9 mouse cellular contexts compared by ENCODE assay signal in genomic region chr5:51591537-51592154, GRCm38 (mm10). TPM values are rescaled to one million over a fixed set of nuclear protein-coding genes. Genes with fewer than 3 reads are reported as not detected.
DNase-seq lines count a peak whose midpoint lies in the region; ATAC-seq lines count a peak whose summit lies in the region.
"Had no signal": no experiment of that assay in that cellular context is flagged by ENCODE, and none has a peak within 500 bp of the region (broad histone marks: within the 10 kb centered on the region; RNA-seq: fewer than 3 reads in every experiment).

No protein-coding gene starts in this region.

- H3K9ac ChIP-seq in intestine, embryonic 15.5 days = no peak overlapping the region
- no peak overlapping the region for H3K9ac ChIP-seq in liver, embryonic 13.5 days
- H3K9ac ChIP-seq in forebrain, embryonic 14.5 days (ENCODE audit: low read length) = no peak overlapping the region
- no peak overlapping the region for H3K9ac ChIP-seq in forebrain, embryonic 16.5 days (replicated peaks; ENCODE audit: low read depth, low read length)
- H3K9ac ChIP-seq: embryonic facial prominence, embryonic 12.5 days had no signal

- peaks cover 18% of the 10 kb centered on the region for H3K4me1 ChIP-seq in embryonic facial prominence, embryonic 10.5 days
- H3K4me1 ChIP-seq in intestine, embryonic 15.5 days (replicated peaks) = peaks cover 7% of the 10 kb centered on the region
- H3K4me1 ChIP-seq in liver, embryonic 13.5 days (replicated peaks) = no peaks in the 10 kb centered on the region
- H3K4me1 ChIP-seq in forebrain, embryonic 14.5 days (ENCODE audit: control insufficient read depth, insufficient read depth, low read length) = no peaks in the 10 kb centered on the region
- no peaks in the 10 kb centered on the region for H3K4me1 ChIP-seq in forebrain, embryonic 16.5 days (replicated peaks; ENCODE audit: control insufficient read depth, insufficient read depth, low read length)

- WGBS in embryonic facial prominence, embryonic 10.5 days = 41% methylated on average over 11 of the region's 11 CpGs
- 14% methylated on average over 11 of the region's 11 CpGs for WGBS in intestine, embryonic 15.5 days
- WGBS in liver, embryonic 13.5 days (ENCODE audit: insufficient replicate concordance) = 37% methylated on average over 11 of the region's 11 CpGs
- WGBS in forebrain, embryonic 14.5 days = 63% methylated on average over 11 of the region's 11 CpGs
- 52% methylated on average over 11 of the region's 11 CpGs for WGBS in forebrain, embryonic 16.5 days

- no peak overlapping the region for H3K4me3 ChIP-seq in embryonic facial prominence, embryonic 10.5 days
- no peak overlapping the region for H3K4me3 ChIP-seq in intestine, embryonic 15.5 days (replicated peaks)
- no peak overlapping the region for H3K4me3 ChIP-seq in liver, embryonic 13.5 days (replicated peaks)
- no peak overlapping the region for H3K4me3 ChIP-seq in forebrain, embryonic 14.5 days (ENCODE audit: low read depth, low read length)
- H3K4me3 ChIP-seq in forebrain, embryonic 16.5 days (replicated peaks; ENCODE audit: low read length) = no peak overlapping the region
- H3K4me3 ChIP-seq: embryonic facial prominence, embryonic 12.5 days had no signal

- ATAC-seq in intestine, embryonic 15.5 days = peak; percentile 84
- ATAC-seq in liver, embryonic 13.5 days (ENCODE audit: low read depth) = peak; percentile 20; the same call in 1 of the 2 replicates
- no peak for ATAC-seq in forebrain, embryonic 14.5 days
- ATAC-seq in forebrain, embryonic 16.5 days = no peak

- no peak overlapping the region for H3K27ac ChIP-seq in embryonic facial prominence, embryonic 10.5 days (replicated peaks)
- H3K27ac ChIP-seq in intestine, embryonic 15.5 days = no peak overlapping the region
- H3K27ac ChIP-seq in liver, embryonic 13.5 days = no peak overlapping the region
- H3K27ac ChIP-seq in forebrain, embryonic 14.5 days (ENCODE audit: low read depth, low read length) = no peak overlapping the region
- H3K27ac ChIP-seq in forebrain, embryonic 16.5 days (ENCODE audit: low read length) = no peak overlapping the region
- H3K27ac ChIP-seq: embryonic facial prominence, embryonic 12.5 days had no signal

- H3K36me3 ChIP-seq in embryonic facial prominence, embryonic 10.5 days (replicated peaks) = no peaks in the 10 kb centered on the region
- no peaks in the 10 kb centered on the region for H3K36me3 ChIP-seq in intestine, embryonic 15.5 days
- no peaks in the 10 kb centered on the region for H3K36me3 ChIP-seq in liver, embryonic 13.5 days
- H3K36me3 ChIP-seq in forebrain, embryonic 14.5 days (ENCODE audit: control insufficient read depth, insufficient read depth, low read length) = no peaks in the 10 kb centered on the region
- H3K36me3 ChIP-seq in forebrain, embryonic 16.5 days (ENCODE audit: control insufficient read depth, insufficient read depth) = no peaks in the 10 kb centered on the region
- H3K36me3 ChIP-seq: embryonic facial prominence, embryonic 12.5 days had no signal

- 0 out of 2 replicates have a peak overlapping the region, but pooled peaks have one; percentile 16 for H3K4me2 ChIP-seq in intestine, embryonic 15.5 days (replicated peaks)
- no peak overlapping the region for H3K4me2 ChIP-seq in liver, embryonic 13.5 days
- H3K4me2 ChIP-seq in forebrain, embryonic 14.5 days (ENCODE audit: low read length) = no peak overlapping the region
- H3K4me2 ChIP-seq in forebrain, embryonic 16.5 days (ENCODE audit: low read length) = no peak overlapping the region
- H3K4me2 ChIP-seq: embryonic facial prominence, embryonic 12.5 days had no signal

- no peaks in the 10 kb centered on the region for H3K9me3 ChIP-seq in embryonic facial prominence, embryonic 10.5 days
- no peaks in the 10 kb centered on the region for H3K9me3 ChIP-seq in intestine, embryonic 15.5 days
- H3K9me3 ChIP-seq in liver, embryonic 13.5 days (replicated peaks) = no peaks in the 10 kb centered on the region
- H3K9me3 ChIP-seq in forebrain, embryonic 14.5 days (replicated peaks; ENCODE audit: control insufficient read depth, low read length) = no peaks in the 10 kb centered on the region
- no peaks in the 10 kb centered on the region for H3K9me3 ChIP-seq in forebrain, embryonic 16.5 days (ENCODE audit: control insufficient read depth, low read length)
- H3K9me3 ChIP-seq: embryonic facial prominence, embryonic 12.5 days had no signal

- no peaks in the 10 kb centered on the region for H3K27me3 ChIP-seq in embryonic facial prominence, embryonic 10.5 days (replicated peaks; ENCODE audit: low read depth, poor library complexity, severe bottlenecking)
- no peaks in the 10 kb centered on the region for H3K27me3 ChIP-seq in intestine, embryonic 15.5 days (replicated peaks)
- no peaks in the 10 kb centered on the region for H3K27me3 ChIP-seq in liver, embryonic 13.5 days
- no peaks in the 10 kb centered on the region for H3K27me3 ChIP-seq in forebrain, embryonic 14.5 days (replicated peaks; ENCODE audit: control insufficient read depth, insufficient read depth, low read length)
- no peaks in the 10 kb centered on the region for H3K27me3 ChIP-seq in forebrain, embryonic 16.5 days (replicated peaks; ENCODE audit: control insufficient read depth, insufficient read depth, low read length)
- H3K27me3 ChIP-seq: embryonic facial prominence, embryonic 12.5 days had no signal

- peak; percentile 86 for DNase-seq in 3T3-L1 (ENCODE audit: low read depth, low spot score)
- peak; percentile 43 for DNase-seq in embryonic facial prominence, embryonic 10.5 days (ENCODE audit: low spot score)
- DNase-seq in liver, embryonic 13.5 days = no peak
- no peak for DNase-seq in forebrain, embryonic 14.5 days (ENCODE audit: low spot score)
- no peak for DNase-seq in layer of hippocampus, adult 9-10 months (ENCODE audit: low spot score)
- DNase-seq in thymus, postnatal 14 days = no peak

RNA-seq across cellular contexts. Expression of gene Ppargc1a, which starts 24.1 kb away (rescaled TPM):
- 1.2 and 2.6 TPM in 2 replicates for polyA plus RNA-seq in embryonic facial prominence, embryonic 10.5 days (2016; fragmentation: Nextera tagmentation; extraction: Ambion mirVana)
- 6.9 and 7.1 TPM in 2 replicates for polyA plus RNA-seq in intestine, embryonic 15.5 days (2015; fragmentation: Nextera tagmentation; extraction: Ambion mirVana)
- polyA plus RNA-seq in liver, embryonic 13.5 days (2015; fragmentation: Nextera tagmentation; extraction: Ambion mirVana) = 1.4 and 2.5 TPM in 2 replicates
- 5.4 and 7.2 TPM in 2 replicates for polyA plus RNA-seq in forebrain, embryonic 14.5 days (2014; fragmentation: Nextera tagmentation; extraction: Ambion mirVana)
- polyA plus RNA-seq in forebrain, embryonic 16.5 days (2015; fragmentation: Nextera tagmentation; extraction: Ambion mirVana) = 7.7 and 9.1 TPM in 2 replicates

Comparison
In these comparisons a context has a peak if more than half of its experiments do, and no peak if none do; other contexts are left out.
1. DNase-seq: peak in 3T3-L1 (single experiment) and embryonic facial prominence, embryonic 10.5 days (single experiment); none in liver, embryonic 13.5 days (single experiment), forebrain, embryonic 14.5 days (single experiment), layer of hippocampus, adult 9-10 months (single experiment) and thymus, postnatal 14 days (single experiment).
2. ATAC-seq: peak in intestine, embryonic 15.5 days (single experiment) and liver, embryonic 13.5 days (single experiment); none in forebrain, embryonic 14.5 days (single experiment) and forebrain, embryonic 16.5 days (single experiment).